Mouse (Mus musculus) heart, embryonic 11.5 days (tissue): ENCODE data around the gene Gm10644. TPM values are rescaled to one million over a fixed set of nuclear protein-coding genes. Genes with fewer than 3 reads are reported as not detected.
A peak's percentile ranks its signal among the peaks of the same experiment; 100 is the strongest.

Experiments
- ATAC-seq: fragments of 200-750 bp; cut with Nextera tagmentation; replicated peaks from 2 replicates; pipeline ENCODE4 v1.8.0; 2017; ENCODE audit warnings: moderate library complexity; ENCODE audit not compliant: insufficient number of reproducible peaks, low FRiP score, low TSS enrichment
- H3K27ac ChIP-seq: fragments of 300-500 bp; sonication (generic); 2 replicates; pipeline ENCODE4 v1.5.1; 2014; ENCODE audit warnings: mild to moderate bottlenecking, low read depth, low read length
- H3K27me3 ChIP-seq: fragments of 300-500 bp; sonication (generic); 2 replicates; pipeline ENCODE4 v1.6.1; 2014; ENCODE audit warnings: mild to moderate bottlenecking, low read length, mixed read lengths; ENCODE audit not compliant: control insufficient read depth, insufficient read depth
- H3K36me3 ChIP-seq: fragments of 300-500 bp; sonication (generic); 2 replicates; pipeline ENCODE4 v1.6.1; 2014; ENCODE audit warnings: mild to moderate bottlenecking, low read length, moderate library complexity, mixed read lengths; ENCODE audit not compliant: control insufficient read depth, insufficient read depth
- H3K4me1 ChIP-seq: fragments of 300-500 bp; sonication (generic); 2 replicates; pipeline ENCODE4 v1.6.1; 2014; ENCODE audit warnings: low read length; ENCODE audit not compliant: control insufficient read depth, insufficient read depth
- H3K4me2 ChIP-seq: fragments of 300-500 bp; sonication (generic); 2 replicates; pipeline ENCODE4 v1.6.1; 2014; ENCODE audit warnings: mild to moderate bottlenecking, moderate library complexity
- H3K4me3 ChIP-seq: fragments of 300-500 bp; sonication (generic); 2 replicates; pipeline ENCODE4 v1.5.1; 2014; ENCODE audit warnings: low read depth, low read length
- H3K9ac ChIP-seq: fragments of 300-500 bp; sonication (generic); 2 replicates; pipeline ENCODE4 v1.6.1; 2014; ENCODE audit warnings: mild to moderate bottlenecking, low read depth, low read length, moderate library complexity
- H3K9me3 ChIP-seq: fragments of 300-500 bp; sonication (generic); replicated peaks from 2 replicates; pipeline ENCODE4 v1.6.1; 2016; ENCODE audit warnings: low read length; ENCODE audit not compliant: control insufficient read depth
- WGBS: fragments of 180-500 bp; shearing (Covaris S2); extraction: QIAGEN DNeasy Blood & Tissue Kit; methylation state at CpG from one replicate; pipeline ENCODE4 v1.1.7; 2014; ENCODE audit not compliant: insufficient replicate concordance; 5-methylcytosine and 5-hydroxymethylcytosine counted together
- polyA plus RNA-seq: library from polyadenylated mRNA; unstranded; fragments of >200 nt; fragmentation: Nextera tagmentation; extraction: Ambion mirVana; gene quantifications from 2 replicates; pipeline ENCODE4 v1.2.1, GENCODE M21; 2014

The Gm10644 gene
- polyA plus RNA-seq, 1 experiment from 2014 or later = 0.76 TPM

DNA sequence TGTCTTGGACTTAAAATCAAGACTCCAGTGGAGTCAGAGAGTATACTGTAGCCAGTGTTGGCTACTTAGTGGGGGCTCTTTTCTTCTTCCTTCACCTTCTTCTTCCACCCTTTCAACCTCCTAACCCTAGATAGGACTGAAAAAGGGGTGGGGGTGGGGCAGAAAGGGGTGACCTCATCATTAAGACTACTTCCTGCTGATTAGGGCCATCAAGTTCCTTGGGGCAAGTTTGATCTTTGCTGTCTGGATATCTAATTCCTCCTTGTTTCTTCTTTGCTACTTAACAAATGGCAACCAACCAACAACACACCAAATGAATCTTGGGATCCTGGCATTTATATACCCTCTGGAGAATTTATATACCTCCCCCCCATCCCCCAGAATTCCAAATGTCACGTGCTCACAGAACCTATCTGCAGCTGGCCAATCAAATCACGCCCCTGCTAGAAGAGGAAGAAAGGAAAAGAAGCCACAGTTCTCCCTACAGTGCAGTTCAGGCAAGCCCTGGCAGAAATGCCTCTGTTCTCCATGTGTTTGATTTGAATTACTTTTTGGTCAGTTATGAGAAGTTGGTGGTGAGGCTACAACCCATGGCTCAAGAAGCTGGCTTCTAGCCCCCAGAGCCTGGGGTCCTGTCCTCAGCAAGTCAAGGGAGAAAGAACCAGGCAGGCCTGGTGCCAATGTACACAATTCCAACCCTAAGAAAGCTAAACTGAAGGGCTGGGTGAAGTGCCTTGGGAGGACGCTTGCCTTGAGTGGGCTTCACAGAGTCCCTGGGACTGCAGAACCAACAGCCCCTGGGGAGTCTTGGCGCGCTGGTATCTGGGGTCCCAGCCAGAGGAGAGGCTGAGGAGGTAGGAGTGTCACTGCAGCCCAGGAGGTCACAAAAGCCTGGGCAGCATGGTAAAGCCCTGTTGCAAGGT lies 42.9 kb downstream of the Gm10644 start:
- ATAC-seq = no peak
- Histone ChIP-seq H3K27me3 (no peaks in the 10 kb centered on the region), H3K4me1 (peaks cover 56% of the 10 kb centered on the region), H3K9ac (no peak overlapping the region), H3K36me3 (no peaks in the 10 kb centered on the region), H3K4me3 (no peak overlapping the region), H3K9me3 (no peaks in the 10 kb centered on the region), H3K27ac (0 out of 2 replicates have a peak overlapping the region, but pooled peaks have one; percentile 46), H3K4me2 (no peak overlapping the region)
- WGBS = 54% methylated on average over 5 of the region's 5 CpGs

DNA sequence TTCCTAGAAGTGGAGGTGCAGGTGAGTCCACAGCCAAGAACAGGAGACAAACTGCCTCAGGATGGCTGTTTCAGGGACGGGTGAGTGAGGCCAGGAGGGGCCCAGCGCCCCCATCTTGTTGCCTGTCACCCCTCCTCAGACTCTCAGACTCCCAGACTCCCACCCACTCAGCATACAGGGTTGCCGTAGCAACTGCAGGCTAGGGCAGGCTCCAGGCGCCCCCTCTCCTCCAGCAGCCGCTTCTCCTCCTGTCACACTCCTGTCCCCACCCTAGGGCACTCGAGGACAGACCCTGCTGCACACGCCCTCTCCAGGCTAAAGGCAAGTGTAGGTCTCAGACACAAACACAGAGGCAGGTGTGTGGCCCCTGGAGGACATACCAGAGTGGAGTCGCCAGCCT lies 45.7 kb downstream of the Gm10644 start:
- no peaks in the 10 kb centered on the region for H3K27me3 ChIP-seq
- H3K4me2 ChIP-seq = no peak overlapping the region
- 44% methylated on average over 8 of the region's 8 CpGs for WGBS
- H3K4me1 ChIP-seq = peaks cover 47% of the 10 kb centered on the region
- ATAC-seq = 0 out of 2 replicates have a peak, but pooled peaks have one; percentile 7
- no peaks in the 10 kb centered on the region for H3K36me3 ChIP-seq
- H3K4me3 ChIP-seq = no peak overlapping the region
- no peak overlapping the region for H3K27ac ChIP-seq
- H3K9me3 ChIP-seq = no peaks in the 10 kb centered on the region
- no peak overlapping the region for H3K9ac ChIP-seq

DNA sequence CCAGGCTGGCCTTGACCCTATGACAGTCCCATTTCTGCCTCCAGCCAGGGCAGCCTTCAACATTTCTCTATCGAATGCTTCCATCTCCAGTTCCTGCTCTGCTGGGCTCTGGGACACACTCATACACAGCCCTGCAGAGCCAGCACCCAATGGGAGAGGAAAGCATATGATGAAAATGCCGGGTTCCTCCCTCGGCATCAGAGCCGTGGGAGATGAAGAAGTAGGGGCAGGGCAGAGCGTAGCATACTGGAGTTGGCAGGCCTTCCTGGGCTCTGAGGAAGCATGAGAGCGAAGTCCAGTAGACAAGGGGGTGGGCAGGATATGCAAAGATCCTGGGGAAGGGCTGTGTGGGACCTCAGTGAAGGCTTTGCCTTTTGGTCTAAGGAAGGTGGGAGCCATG lies 46.4 kb downstream of the Gm10644 start:
- WGBS = 75% methylated on average over 6 of the region's 6 CpGs
- H3K36me3 ChIP-seq = no peaks in the 10 kb centered on the region
- H3K4me1 ChIP-seq = peaks cover 53% of the 10 kb centered on the region
- no peak overlapping the region for H3K4me3 ChIP-seq
- H3K27me3 ChIP-seq = no peaks in the 10 kb centered on the region
- no peak overlapping the region for H3K27ac ChIP-seq
- no peaks in the 10 kb centered on the region for H3K9me3 ChIP-seq
- no peak overlapping the region for H3K4me2 ChIP-seq
- no peak overlapping the region for H3K9ac ChIP-seq
- no peak for ATAC-seq

DNA sequence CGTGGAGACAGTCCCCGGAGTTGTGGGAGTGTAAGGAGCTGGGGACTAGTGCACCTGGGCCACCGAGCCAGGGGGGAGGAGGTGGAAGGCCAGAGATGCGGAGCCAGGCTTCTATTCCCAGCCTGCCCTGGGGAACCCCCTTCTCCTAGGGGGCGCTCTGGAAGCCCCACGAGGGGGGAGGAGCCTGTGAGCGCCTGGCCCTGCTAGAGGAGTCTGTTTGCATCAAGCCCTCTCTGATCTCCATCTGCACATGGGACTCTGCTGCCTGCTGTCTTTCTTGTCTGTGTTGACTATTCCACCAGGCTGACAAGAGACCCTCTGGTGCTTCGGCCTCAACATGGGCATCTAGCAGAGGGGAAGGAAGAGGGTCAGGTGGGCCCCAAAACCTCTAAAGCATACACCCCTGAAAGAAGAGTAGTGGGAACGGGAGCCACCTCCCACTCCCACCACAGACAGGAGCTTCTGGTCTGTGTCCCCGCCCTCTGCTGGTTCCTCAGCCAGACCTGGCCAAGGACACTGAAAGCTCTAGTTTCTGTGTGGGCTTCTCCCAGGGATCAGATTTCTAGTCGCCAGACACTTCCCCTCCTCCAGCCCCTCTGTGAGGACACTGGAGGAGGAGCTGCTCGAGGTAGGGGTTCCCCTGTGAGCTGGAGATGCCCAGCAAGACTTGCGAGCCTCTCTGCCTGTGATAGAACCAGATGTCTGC lies 51.9 kb downstream of the Gm10644 start:
- H3K9me3 ChIP-seq = no peaks in the 10 kb centered on the region
- no peaks in the 10 kb centered on the region for H3K27me3 ChIP-seq
- 0 out of 2 replicates have a peak overlapping the region, but pooled peaks have one; percentile 54 for H3K9ac ChIP-seq
- H3K36me3 ChIP-seq = no peaks in the 10 kb centered on the region
- WGBS = 14% methylated on average over 13 of the region's 13 CpGs
- H3K4me3 ChIP-seq = peak overlapping the region; percentile 19; the same call in 1 of the 2 replicates
- H3K4me2 ChIP-seq = peak overlapping the region; percentile 98
- peak overlapping the region; percentile 57; the same call in 1 of the 2 replicates for H3K27ac ChIP-seq
- peaks cover 52% of the 10 kb centered on the region for H3K4me1 ChIP-seq
- no peak for ATAC-seq

DNA sequence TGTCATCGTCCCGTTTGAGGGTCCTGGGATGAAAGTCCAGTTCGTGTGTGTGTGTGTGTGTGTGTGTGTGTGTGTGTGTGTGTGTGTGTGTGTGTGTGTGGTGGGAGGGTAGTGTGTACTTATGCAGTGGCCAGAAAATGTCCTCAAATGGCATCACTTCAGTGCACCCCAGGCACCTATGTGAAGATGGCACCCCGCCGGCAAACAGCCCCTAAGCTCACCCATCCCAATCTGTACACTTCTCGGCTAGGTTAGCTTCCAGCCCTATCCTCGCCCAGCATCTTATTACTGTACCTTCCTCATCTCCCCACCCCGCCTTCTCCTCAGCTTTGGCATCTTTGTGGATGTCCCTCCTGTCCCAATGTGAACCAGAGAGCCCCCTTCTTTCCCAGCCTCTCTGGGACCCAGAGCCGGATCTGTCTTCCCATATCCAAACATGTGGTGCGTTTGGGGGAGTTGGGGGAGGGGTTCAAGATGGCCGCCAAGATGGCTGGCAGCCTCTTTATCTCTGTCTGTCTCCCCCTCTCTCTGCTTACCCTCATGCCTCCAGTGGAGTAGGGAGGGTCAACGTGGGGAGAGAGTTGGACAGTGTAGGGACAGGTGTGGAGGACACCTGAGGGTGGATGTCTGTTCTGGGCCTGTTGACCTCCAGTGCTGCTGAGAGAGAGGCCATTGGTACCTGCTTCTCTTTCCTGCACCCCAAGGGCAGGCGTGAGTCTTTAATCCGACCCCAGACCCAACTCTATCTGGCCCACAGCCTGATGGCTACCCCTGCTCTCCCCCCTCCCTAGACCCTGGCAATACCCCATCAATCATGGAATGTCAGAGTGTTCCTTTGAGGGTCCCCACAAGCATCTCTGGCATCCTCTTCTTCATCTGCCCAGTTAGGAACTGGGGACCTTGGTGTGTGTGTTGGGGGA lies 53.2 kb downstream of the Gm10644 start:
- no peak overlapping the region for H3K27ac ChIP-seq
- H3K27me3 ChIP-seq = peaks cover 4% of the 10 kb centered on the region

DNA sequence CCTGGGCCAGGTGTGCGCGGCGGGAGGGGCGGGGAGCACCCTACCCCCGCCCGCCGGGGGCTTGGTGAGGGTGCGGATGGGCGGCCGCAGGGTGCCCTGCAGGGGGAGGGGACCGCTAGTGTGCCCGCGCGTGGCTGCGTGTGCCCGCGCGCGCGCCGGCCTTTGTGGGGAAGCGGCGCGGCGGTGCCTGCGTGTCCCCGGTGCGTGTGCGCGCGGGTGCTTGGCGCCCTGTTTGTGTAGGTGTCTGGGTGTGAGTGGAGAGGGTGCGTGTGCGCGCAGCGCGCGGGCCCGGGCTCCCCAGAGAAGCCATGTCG lies 54.1 kb downstream of the Gm10644 start:
- peak overlapping the region; percentile 98 for H3K4me2 ChIP-seq
- H3K27me3 ChIP-seq = peaks cover 13% of the 10 kb centered on the region
- ATAC-seq = no peak
- peak overlapping the region; percentile 88 for H3K9ac ChIP-seq
- peaks cover 51% of the 10 kb centered on the region for H3K4me1 ChIP-seq
- peak overlapping the region; percentile 89 for H3K4me3 ChIP-seq
- no peaks in the 10 kb centered on the region for H3K9me3 ChIP-seq
- H3K27ac ChIP-seq = peak overlapping the region; percentile 96
- under 1% methylated on average over 26 of the region's 40 CpGs for WGBS
- H3K36me3 ChIP-seq = no peaks in the 10 kb centered on the region

More for the DNA sequence above, 53.2 kb downstream of the Gm10644 start:
- Histone ChIP-seq H3K9me3 (no peaks in the 10 kb centered on the region), H3K36me3 (no peaks in the 10 kb centered on the region), H3K9ac (peak overlapping the region; percentile 88; the same call in 1 of the 2 replicates), H3K4me2 (peak overlapping the region; percentile 98), H3K4me1 (peaks cover 51% of the 10 kb centered on the region), H3K4me3 (peak overlapping the region; percentile 89)
- no peak for ATAC-seq
- whole genome bisulfite sequencing = 7% methylated on average over 14 of the region's 14 CpGs

DNA sequence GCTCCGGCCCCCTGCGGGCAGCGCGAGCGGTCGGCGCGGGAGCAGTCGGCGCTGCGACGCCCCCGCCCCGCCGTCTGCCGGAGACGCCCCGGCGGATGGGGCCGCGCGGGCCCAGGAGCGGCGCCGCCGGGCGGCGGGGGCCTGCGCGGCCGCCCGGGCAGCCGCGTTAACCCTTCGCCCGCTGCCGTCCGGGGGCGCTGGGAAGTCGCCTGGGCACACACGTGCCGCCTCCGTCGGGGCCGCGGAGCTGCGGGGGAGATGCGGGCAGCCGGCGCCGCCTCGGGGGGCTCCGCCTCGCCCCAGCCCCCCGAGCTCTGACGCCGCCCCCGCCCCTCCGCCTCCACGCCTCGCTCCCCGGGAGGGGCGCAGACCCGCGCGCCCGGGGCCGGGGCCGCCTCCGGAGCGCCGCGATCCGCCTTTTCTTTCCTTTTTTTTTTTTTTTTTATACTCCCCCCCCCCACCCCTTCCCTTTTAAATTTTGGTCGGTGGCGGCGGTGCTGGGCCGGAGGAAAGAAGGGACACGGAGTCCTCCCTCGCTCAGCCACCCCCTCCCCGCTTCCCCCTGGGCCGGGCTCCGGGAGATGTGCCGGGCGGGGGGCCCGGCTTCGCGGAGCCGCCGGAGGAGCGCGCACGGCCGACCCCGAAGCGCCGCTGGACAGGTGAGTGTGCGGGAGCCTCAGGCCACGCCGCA lies 54.6 kb downstream of the Gm10644 start:
- Histone ChIP-seq H3K9me3 (no peaks in the 10 kb centered on the region), H3K4me1 (peaks cover 48% of the 10 kb centered on the region), H3K27ac (peak overlapping the region; percentile 96), H3K36me3 (no peaks in the 10 kb centered on the region), H3K4me2 (peak overlapping the region; percentile 98), H3K27me3 (peaks cover 18% of the 10 kb centered on the region), H3K4me3 (peak overlapping the region; percentile 89), H3K9ac (peak overlapping the region; percentile 88)
- ATAC-seq = no peak
- WGBS = under 1% methylated on average over 58 of the region's 100 CpGs
